ENCODE assay signal across 8 mouse cellular contexts in the genomic region with DNA sequence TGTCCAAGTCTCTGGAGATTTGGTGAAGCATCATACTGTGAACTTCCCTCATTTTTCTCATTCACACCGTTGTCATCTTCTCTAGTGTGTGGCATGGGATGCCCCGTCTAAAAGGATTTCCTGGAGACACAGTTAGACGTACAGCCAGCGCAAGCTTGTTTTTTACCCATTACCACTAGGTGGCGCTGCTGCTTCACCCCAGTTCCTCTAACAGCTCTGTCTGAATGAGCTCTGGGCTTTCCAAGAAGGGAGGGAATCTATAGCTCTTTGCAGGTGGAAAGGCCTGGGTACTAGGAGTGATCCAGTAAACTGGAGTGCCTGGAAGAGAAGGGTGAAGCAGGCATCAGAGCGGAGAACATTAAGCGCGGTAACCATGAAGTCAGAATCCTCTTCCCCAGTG. TPM values are rescaled to one million over a fixed set of nuclear protein-coding genes. Genes with fewer than 3 reads are reported as not detected.
DNase-seq lines count a peak whose midpoint lies in the region; ATAC-seq lines count a peak whose summit lies in the region.

No protein-coding gene starts in this region.

- no peaks in the 10 kb centered on the region for H3K4me1 ChIP-seq in liver, embryonic 16.5 days (ENCODE audit: control insufficient read depth, low read depth, low read length)
- H3K4me1 ChIP-seq in neural tube, embryonic 14.5 days (ENCODE audit: control insufficient read depth, insufficient read depth, low read length), result no peaks in the 10 kb centered on the region

- intact Hi-C loops in gastrocnemius, postnatal 36 days (cut with DNase I), result loop anchor here (2.0 kb wide), 1 partner anchor 183 kb away; no protein-coding TSS in a partner anchor

- WGBS in liver, embryonic 16.5 days (ENCODE audit: insufficient replicate concordance), result 32% methylated on average over 8 of the region's 8 CpGs
- 23% methylated on average over 8 of the region's 8 CpGs for WGBS in neural tube, embryonic 14.5 days

- no peaks in the 10 kb centered on the region for H3K27me3 ChIP-seq in liver, embryonic 16.5 days (ENCODE audit: control insufficient read depth, insufficient read depth, low read depth, low read length)
- no peaks in the 10 kb centered on the region for H3K27me3 ChIP-seq in neural tube, embryonic 14.5 days (ENCODE audit: control insufficient read depth, insufficient read depth, low read length)

- H3K27ac ChIP-seq in liver, embryonic 16.5 days (ENCODE audit: low read length), result no peak overlapping the region
- no peak overlapping the region for H3K27ac ChIP-seq in neural tube, embryonic 14.5 days (ENCODE audit: low read depth, low read length)

- no peaks in the 10 kb centered on the region for H3K9me3 ChIP-seq in liver, embryonic 16.5 days (replicated peaks; ENCODE audit: control insufficient read depth, low read length)
- H3K9me3 ChIP-seq in neural tube, embryonic 14.5 days (ENCODE audit: control insufficient read depth, low read length), result no peaks in the 10 kb centered on the region

- ATAC-seq in liver, embryonic 16.5 days (ENCODE audit: low read depth), result peak; percentile 35; the same call in 1 of the 2 replicates
- ATAC-seq in neural tube, embryonic 14.5 days (ENCODE audit: low read depth), result peak; percentile 79; the same call in 1 of the 2 replicates

- DNase-seq in 416B (ENCODE audit: low read depth), result peak; percentile 86
- DNase-seq in adrenal gland, adult 18-20 months (ENCODE audit: low spot score in 2 of 2), result peak; percentile 74 to 75
- peak; percentile 93 for DNase-seq in embryo, embryonic 10 days (ENCODE audit: low spot score)
- DNase-seq in gastrocnemius, postnatal 36 days, result peak; percentile 38 to 52
- DNase-seq in kidney, postnatal 10 days, result peak; percentile 86
- peak; percentile 86 for DNase-seq in testis, postnatal 10 days (ENCODE audit: low spot score)

- peaks cover 4% of the 10 kb centered on the region for H3K36me3 ChIP-seq in liver, embryonic 16.5 days (ENCODE audit: control insufficient read depth, insufficient read depth)
- H3K36me3 ChIP-seq in neural tube, embryonic 14.5 days (ENCODE audit: control insufficient read depth, insufficient read depth, low read length), result peaks cover 26% of the 10 kb centered on the region

- no peak overlapping the region for H3K4me2 ChIP-seq in liver, embryonic 16.5 days (ENCODE audit: low read depth, low read length)
- no peak overlapping the region for H3K4me2 ChIP-seq in neural tube, embryonic 14.5 days (ENCODE audit: low read depth, low read length)

- H3K9ac ChIP-seq in liver, embryonic 16.5 days (ENCODE audit: low read depth, low read length), result no peak overlapping the region
- H3K9ac ChIP-seq in neural tube, embryonic 14.5 days (replicated peaks; ENCODE audit: low read depth, low read length), result no peak overlapping the region

- no peak overlapping the region for H3K4me3 ChIP-seq in liver, embryonic 16.5 days (ENCODE audit: low read depth, low read length)
- no peak overlapping the region for H3K4me3 ChIP-seq in neural tube, embryonic 14.5 days (ENCODE audit: low read depth, low read length)

RNA-seq across cellular contexts. Expression of a gene that starts 20.9 kb away (rescaled TPM):
- total RNA-seq in adrenal gland, adult 18-20 months (2021), result 10 to 100 TPM; 41.0 to 59.1 TPM
- 10 to 100 TPM; 12.9 to 17.9 TPM for total RNA-seq in gastrocnemius, postnatal 36 days (2021)
- polyA plus RNA-seq in liver, embryonic 16.5 days (2015; fragmentation: Nextera tagmentation; extraction: Ambion mirVana), result 16.3 and 16.7 TPM in 2 replicates
- 172 and 174 TPM in 2 replicates for polyA plus RNA-seq in neural tube, embryonic 14.5 days (2014; fragmentation: Nextera tagmentation; extraction: Ambion mirVana)

RNA-seq across cellular contexts. Expression of a gene that starts 33.6 kb away (rescaled TPM):
- 100 to 1,000 TPM; 154 to 197 TPM for total RNA-seq in adrenal gland, adult 18-20 months (2021)
- total RNA-seq in gastrocnemius, postnatal 36 days (2021), result 10 to 100 TPM; 16.4 to 18.9 TPM
- polyA plus RNA-seq in liver, embryonic 16.5 days (2015; fragmentation: Nextera tagmentation; extraction: Ambion mirVana), result 20.2 and 25.8 TPM in 2 replicates
- 194 and 217 TPM in 2 replicates for polyA plus RNA-seq in neural tube, embryonic 14.5 days (2014; fragmentation: Nextera tagmentation; extraction: Ambion mirVana)

Comparison
In these comparisons a context has a peak if more than half of its experiments do, and no peak if none do; other contexts are left out.
1. RNA of a gene that starts 33.6 kb away (total RNA-seq): 154 to 197 TPM in adrenal gland, adult 18-20 months; 16.4 to 18.9 TPM in gastrocnemius, postnatal 36 days; every median in the first group is over 4 times any median in the second.
2. Peak in every context shown above with its lines, with median percentiles within 50 percentile points of each other: DNase-seq.